Mouse (Mus musculus) myocyte (in vitro differentiated cells): ENCODE results near the gene Ppfibp1. TPM values are rescaled to one million over a fixed set of nuclear protein-coding genes. Genes with fewer than 3 reads are reported as not detected.

Experiments
- H3K27me3 ChIP-seq: one replicate; pipeline ENCODE4 v1.6.1; 2011; ENCODE audit not compliant: control insufficient read depth, insufficient read depth, insufficient read length
- H3K36me3 ChIP-seq: one replicate; pipeline ENCODE4 v1.6.1; 2011; ENCODE audit not compliant: control insufficient read depth, insufficient read depth
- H3K4me2 ChIP-seq: one replicate; pipeline ENCODE4 v1.6.1; 2011; ENCODE audit warnings: low read depth, control low read depth
- H3K4me3 ChIP-seq: one replicate; pipeline ENCODE4 v1.5.1; 2011; ENCODE audit warnings: mild to moderate bottlenecking, control low read depth, moderate library complexity
- H3K79me2 ChIP-seq: one replicate; pipeline ENCODE4 v1.6.1; 2011; ENCODE audit not compliant: control insufficient read depth, insufficient read depth
- H3ac ChIP-seq: one replicate; pipeline ENCODE4 v1.6.1; 2011; ENCODE audit not compliant: control insufficient read depth, insufficient read length
- CEBPB ChIP-seq: IDR thresholded peaks from 2 replicates; pipeline ENCODE4 v1.6.1; 2011; ENCODE audit warnings: mild to moderate bottlenecking, moderate library complexity; ENCODE audit not compliant: poor library complexity, insufficient read depth, severe bottlenecking
- E2F4 ChIP-seq: IDR thresholded peaks from one replicate; pipeline ENCODE4 v1.6.1; 2011; ENCODE audit warnings: mild to moderate bottlenecking, control low read depth, moderate library complexity; ENCODE audit not compliant: insufficient read depth
- MAX ChIP-seq: IDR thresholded peaks from one replicate; pipeline ENCODE4 v1.6.1; 2011; ENCODE audit warnings: low read depth, mild to moderate bottlenecking, control low read depth
- MYOD1 ChIP-seq, 3 experiments: IDR thresholded peaks; one replicate each; pipeline ENCODE4 v1.6.1; 2011; ENCODE audit warnings: control low read depth in 2 of 3, low read depth in 2 of 3, mild to moderate bottlenecking in 2 of 3, moderate library complexity in 1 of 3; ENCODE audit not compliant: insufficient read length in 2 of 3, control insufficient read depth in 1 of 3
- MYOG ChIP-seq, 3 experiments: IDR thresholded peaks; one replicate each; pipeline ENCODE4 v1.6.1; 2011; ENCODE audit warnings: control low read depth in 2 of 3, low read depth in 2 of 3, mild to moderate bottlenecking in 2 of 3; ENCODE audit not compliant: insufficient read length in 2 of 3, control insufficient read depth in 1 of 3, insufficient read depth in 1 of 3
- POLR2A ChIP-seq: IDR thresholded peaks from one replicate; pipeline ENCODE4 v1.6.1; 2011; ENCODE audit warnings: low read depth, mild to moderate bottlenecking, control low read depth, moderate library complexity; ENCODE audit not compliant: insufficient read length
- POLR2AphosphoS2 ChIP-seq: IDR thresholded peaks from one replicate; pipeline ENCODE4 v1.6.1; 2011; ENCODE audit warnings: low read depth, control low read depth; ENCODE audit not compliant: insufficient read length
- REST ChIP-seq: IDR thresholded peaks from one replicate; pipeline ENCODE4 v1.6.1; 2011; ENCODE audit warnings: mild to moderate bottlenecking, control low read depth, moderate library complexity; ENCODE audit not compliant: insufficient read depth, insufficient read length
- SRF ChIP-seq: IDR thresholded peaks from one replicate; pipeline ENCODE4 v1.6.1; 2011; ENCODE audit warnings: low read depth; ENCODE audit not compliant: control insufficient read depth, insufficient read length
- TCF12 ChIP-seq: IDR thresholded peaks from one replicate; pipeline ENCODE4 v1.6.1; 2011; ENCODE audit warnings: mild to moderate bottlenecking, control low read depth; ENCODE audit not compliant: poor library complexity, insufficient read depth, severe bottlenecking
- TCF3 ChIP-seq: IDR thresholded peaks from one replicate; pipeline ENCODE4 v1.6.1; 2011; ENCODE audit warnings: low read depth, control low read depth; ENCODE audit not compliant: insufficient read length
- USF1 ChIP-seq: IDR thresholded peaks from one replicate; pipeline ENCODE4 v1.6.1; 2011; ENCODE audit warnings: low read depth, mild to moderate bottlenecking, control low read depth, moderate library complexity
- polyA plus RNA-seq: library from polyadenylated mRNA; unstranded; fragments of >200 nt; fragmentation: generic; extraction: Trizol; gene quantifications from one replicate; pipeline ENCODE4 v1.2.1, GENCODE M21; 2012; ENCODE audit warnings: missing spikeins

The Ppfibp1 gene
- polyA plus RNA-seq, 1 experiment = 79.3 TPM

DNA sequence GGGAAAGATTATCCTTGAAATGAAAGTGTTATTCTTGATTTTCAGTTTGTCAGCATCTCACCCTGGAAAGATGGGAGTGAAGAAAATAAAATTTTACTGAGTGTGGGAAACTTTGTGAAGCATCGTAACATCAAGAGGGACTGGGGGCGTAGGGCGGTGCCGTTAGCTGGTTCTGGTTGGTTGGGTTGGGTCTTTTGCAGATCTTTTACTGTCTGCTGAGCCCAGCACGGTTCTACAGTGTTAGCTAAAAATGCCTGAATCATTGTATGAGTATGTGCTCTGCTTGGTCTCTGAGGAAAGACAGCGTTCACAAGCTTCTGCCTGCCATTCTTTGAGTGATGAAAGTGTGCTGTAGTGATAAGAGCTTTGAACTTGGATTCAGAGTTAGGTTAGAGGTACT is 13.9 kb upstream of the Ppfibp1 start:
- Histone ChIP-seq H3K79me2 (no peaks in the 10 kb centered on the region), H3K4me2 (no peak overlapping the region), H3ac (no peak overlapping the region), H3K36me3 (no peaks in the 10 kb centered on the region), H3K4me3 (no peak overlapping the region), H3K27me3 (no peaks in the 10 kb centered on the region)
- TF ChIP-seq MYOG (IDR thresholded peaks at IDR 0.05; ENCODE audit: control insufficient read depth in 1 of 3, insufficient read depth in 1 of 3, insufficient read length in 2 of 3, low read depth in 2 of 3) (no peak), MYOD1 (IDR thresholded peaks at IDR 0.05; ENCODE audit: control insufficient read depth in 1 of 3, insufficient read length in 2 of 3, low read depth in 2 of 3) (no peak), SRF (no peak), TCF3 (no peak)

DNA sequence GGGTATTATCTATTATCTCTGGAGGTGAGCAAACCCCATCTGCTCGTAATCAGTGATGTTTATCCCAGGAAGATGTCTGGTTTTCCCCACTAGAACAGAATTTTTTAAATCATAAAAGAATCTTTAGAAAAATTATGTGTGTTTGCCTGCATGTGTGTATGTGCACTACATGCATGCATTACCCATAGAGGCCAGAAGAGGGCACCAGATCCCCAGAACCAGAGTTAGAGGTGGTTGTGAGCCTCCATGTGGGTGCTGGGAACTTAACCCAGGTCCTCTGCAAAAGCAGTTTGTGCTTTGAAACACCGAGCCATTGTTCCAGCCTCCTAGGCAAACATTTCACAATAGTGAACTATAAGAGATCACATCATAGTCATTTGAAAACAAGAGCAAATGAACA is 11.5 kb upstream of the Ppfibp1 start:
- Histone ChIP-seq H3K4me3 (no peak overlapping the region), H3K4me2 (no peak overlapping the region), H3K79me2 (no peaks in the 10 kb centered on the region), H3K27me3 (no peaks in the 10 kb centered on the region), H3ac (no peak overlapping the region), H3K36me3 (no peaks in the 10 kb centered on the region)
- TF ChIP-seq MYOG (IDR thresholded peaks at IDR 0.05; ENCODE audit: control insufficient read depth in 1 of 3, insufficient read depth in 1 of 3, insufficient read length in 2 of 3, low read depth in 2 of 3) = no peak
- TF ChIP-seq REST = no peak
- no peak for TF ChIP-seq MYOD1 (IDR thresholded peaks at IDR 0.05; ENCODE audit: control insufficient read depth in 1 of 3, insufficient read length in 2 of 3, low read depth in 2 of 3)

GRCm38 (mm10) chr6:146877425-146878045 is 10.8 kb upstream of the Ppfibp1 start:
- Histone ChIP-seq H3K79me2 (no peaks in the 10 kb centered on the region), H3ac (no peak overlapping the region), H3K27me3 (no peaks in the 10 kb centered on the region), H3K36me3 (no peaks in the 10 kb centered on the region), H3K4me3 (no peak overlapping the region), H3K4me2 (no peak overlapping the region)
- TF ChIP-seq USF1 = no peak

DNA sequence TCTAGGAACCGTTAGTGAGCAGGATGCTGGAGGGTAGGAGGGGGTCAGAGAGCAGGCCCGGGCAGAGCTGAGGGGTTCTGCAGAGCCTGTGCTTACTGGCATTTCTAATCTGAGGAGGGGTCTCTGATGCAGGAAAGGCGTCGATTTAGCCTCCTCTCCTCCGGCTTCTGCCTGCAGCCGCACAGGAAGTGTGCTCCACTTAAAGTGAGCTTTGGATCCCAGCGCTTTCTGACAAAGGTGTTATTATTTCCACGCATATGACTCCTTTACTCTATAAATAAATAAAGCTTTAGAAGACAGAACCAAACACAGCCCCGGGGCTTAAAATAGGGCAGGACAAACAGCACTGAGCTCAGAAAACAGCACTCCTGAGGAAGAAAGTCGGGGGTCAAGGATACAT is 9.4 kb upstream of the Ppfibp1 start:
- H3ac ChIP-seq = no peak overlapping the region
- no peaks in the 10 kb centered on the region for H3K27me3 ChIP-seq
- no peak for TF ChIP-seq SRF
- TF ChIP-seq TCF12 = no peak
- no peak for TF ChIP-seq POLR2AphosphoS2
- TF ChIP-seq REST = no peak
- no peak for TF ChIP-seq MYOD1 (IDR thresholded peaks at IDR 0.05; ENCODE audit: control insufficient read depth in 1 of 3, insufficient read length in 2 of 3, low read depth in 2 of 3)
- TF ChIP-seq MYOG (IDR thresholded peaks at IDR 0.05; ENCODE audit: control insufficient read depth in 1 of 3, insufficient read depth in 1 of 3, insufficient read length in 2 of 3, low read depth in 2 of 3) = no peak
- TF ChIP-seq USF1 = no peak
- no peak for TF ChIP-seq POLR2A
- no peak for TF ChIP-seq E2F4
- no peak for TF ChIP-seq CEBPB
- no peak overlapping the region for H3K4me3 ChIP-seq
- no peaks in the 10 kb centered on the region for H3K36me3 ChIP-seq
- H3K79me2 ChIP-seq = no peaks in the 10 kb centered on the region
- no peak overlapping the region for H3K4me2 ChIP-seq

DNA sequence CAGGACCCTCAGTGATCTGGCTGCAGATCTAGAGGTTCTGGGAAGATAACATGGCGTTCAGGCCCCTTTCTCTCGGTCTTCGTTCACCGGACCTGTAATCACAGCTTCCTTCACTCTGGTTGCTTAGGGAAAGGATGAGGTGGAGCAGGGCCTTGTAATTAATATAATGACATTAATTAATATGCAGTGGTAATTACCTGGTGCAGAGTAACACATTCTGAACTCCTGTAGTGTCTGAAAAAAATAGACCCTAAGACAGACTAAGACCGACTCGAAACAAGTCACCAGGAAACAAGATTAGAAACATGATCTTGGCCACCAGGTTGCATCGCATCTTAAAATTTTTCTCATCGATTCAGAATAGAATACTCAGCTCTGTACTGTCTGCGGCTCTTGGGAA is 8.4 kb upstream of the Ppfibp1 start:
- H3K36me3 ChIP-seq = no peaks in the 10 kb centered on the region
- TF ChIP-seq POLR2A = no peak
- no peak for TF ChIP-seq TCF12
- TF ChIP-seq E2F4 = no peak
- no peak for TF ChIP-seq CEBPB
- TF ChIP-seq REST = no peak
- no peak for TF ChIP-seq MYOD1 (IDR thresholded peaks at IDR 0.05; ENCODE audit: control insufficient read depth in 1 of 3, insufficient read length in 2 of 3, low read depth in 2 of 3)
- TF ChIP-seq MAX = no peak
- TF ChIP-seq POLR2AphosphoS2 = no peak
- TF ChIP-seq TCF3 = no peak
- TF ChIP-seq SRF = no peak
- no peak for TF ChIP-seq USF1
- no peak for TF ChIP-seq MYOG (IDR thresholded peaks at IDR 0.05; ENCODE audit: control insufficient read depth in 1 of 3, insufficient read depth in 1 of 3, insufficient read length in 2 of 3, low read depth in 2 of 3)
- no peak overlapping the region for H3ac ChIP-seq
- H3K4me3 ChIP-seq = no peak overlapping the region
- H3K4me2 ChIP-seq = no peak overlapping the region
- no peaks in the 10 kb centered on the region for H3K27me3 ChIP-seq
- H3K79me2 ChIP-seq = no peaks in the 10 kb centered on the region
